Mouse (Mus musculus): ENCODE measurements around the gene Fam24a.

The Fam24a gene

GRCm38 (mm10) chr7:131333564-131333963, at the start of gene Fam24a:
TSS of gene Fam24a (plus strand) at chr7:131333864.
- no peak for DNase-seq (ENCODE audit: low spot score in 2 of 2)

- DNase-seq (ENCODE audit: low spot score in 2 of 2): no peak
Measured at GRCm38 (mm10) chr7:131297151-131297550, 36.5 kb upstream of the Fam24a start.

GRCm38 (mm10) chr7:131303340-131303739, 30.3 kb upstream of the Fam24a start:
- DNase-seq (ENCODE audit: low spot score in 2 of 2): no peak

GRCm38 (mm10) chr7:131306733-131307132, 26.9 kb upstream of the Fam24a start:
- DNase-seq (ENCODE audit: low spot score in 2 of 2): no peak

- DNase-seq (ENCODE audit: low spot score in 2 of 2): no peak
Measured at GRCm38 (mm10) chr7:131314493-131314892, 19.2 kb upstream of the Fam24a start.

- no peak for DNase-seq (ENCODE audit: low spot score in 2 of 2)
Measured at GRCm38 (mm10) chr7:131317587-131317986, 16.1 kb upstream of the Fam24a start.

- DNase-seq (ENCODE audit: low spot score in 2 of 2): no peak
Measured at GRCm38 (mm10) chr7:131318340-131318739, 15.3 kb upstream of the Fam24a start.

GRCm38 (mm10) chr7:131322192-131322591, 11.5 kb upstream of the Fam24a start, which contains the start of gene Cuzd1:
TSS of gene Cuzd1 (minus strand) at chr7:131322292.
- DNase-seq (ENCODE audit: low spot score in 2 of 2): no peak

GRCm38 (mm10) chr7:131327054-131327453, 6.6 kb upstream of the Fam24a start:
- DNase-seq (ENCODE audit: low spot score in 2 of 2): no peak

GRCm38 (mm10) chr7:131329416-131329815, 4.2 kb upstream of the Fam24a start, which contains the start of gene Fam24b:
TSS of gene Fam24b (minus strand) at chr7:131329516.
- no peak for DNase-seq (ENCODE audit: low spot score in 2 of 2)

GRCm38 (mm10) chr7:131331688-131332087, 2.0 kb upstream of the Fam24a start:
- DNase-seq (ENCODE audit: low spot score in 2 of 2): no peak

- DNase-seq (ENCODE audit: low spot score in 2 of 2): no peak
Measured at GRCm38 (mm10) chr7:131337502-131338068, 3.9 kb downstream of the Fam24a start.

- DNase-seq (ENCODE audit: low spot score in 2 of 2): no peak
Measured at GRCm38 (mm10) chr7:131345856-131346541, 12.3 kb downstream of the Fam24a start.

GRCm38 (mm10) chr7:131356105-131356504, 22.4 kb downstream of the Fam24a start:
- DNase-seq (ENCODE audit: low spot score in 2 of 2): no peak

- DNase-seq (ENCODE audit: low spot score in 2 of 2): no peak
Measured at GRCm38 (mm10) chr7:131362269-131362614, 28.6 kb downstream of the Fam24a start.

GRCm38 (mm10) chr7:131362615-131363300, 29.1 kb downstream of the Fam24a start, which contains the start of gene 2310057M21Rik:
TSS of gene 2310057M21Rik (minus strand) at chr7:131362759.
- peak; percentile 71 to 80 for DNase-seq (ENCODE audit: low spot score in 2 of 2)

- no peak for DNase-seq (ENCODE audit: low spot score in 2 of 2)
Measured at GRCm38 (mm10) chr7:131364131-131364530, 30.5 kb downstream of the Fam24a start.

GRCm38 (mm10) chr7:131370648-131371469, 37.2 kb downstream of the Fam24a start, which contains the start of gene Pstk:
TSS of gene Pstk (plus strand) at chr7:131371141.
- peak; percentile 71 to 80 for DNase-seq (ENCODE audit: low spot score in 2 of 2)

- DNase-seq (ENCODE audit: low spot score in 2 of 2): no peak
Measured at GRCm38 (mm10) chr7:131371470-131371860, 37.8 kb downstream of the Fam24a start.

- no peak for DNase-seq (ENCODE audit: low spot score in 2 of 2)
Measured at GRCm38 (mm10) chr7:131371880-131372651, 38.4 kb downstream of the Fam24a start.

Measured in spleen, postnatal 14 days (tissue).